Mouse (Mus musculus) midbrain, embryonic 12.5 days (tissue): Measurements from ENCODE around the gene Ppp1r13b. TPM values are rescaled to one million over a fixed set of nuclear protein-coding genes. Genes with fewer than 3 reads are reported as not detected.

ENCODE experiments used
- polyA plus RNA-seq: library from polyadenylated mRNA; unstranded; fragments of >200 nt; fragmentation: Nextera tagmentation; extraction: Ambion mirVana; gene quantifications from 2 replicates; pipeline ENCODE4 v1.2.1, GENCODE M21; 2016

Gene Ppp1r13b
- polyA plus RNA-seq, 1 experiment from 2014 or later = 11.6 TPM

Other genes with a start within 250 kb of the Ppp1r13b start
- 2,376 and 2,635 TPM in 2 replicates for gene Ckb, start 235.8 kb downstream of the Ppp1r13b start, polyA plus RNA-seq
- 11.8 and 13.2 TPM in 2 replicates for gene Trmt61a, start 230.0 kb downstream of the Ppp1r13b start, polyA plus RNA-seq
- gene Bag5, start 194.9 kb downstream of the Ppp1r13b start, polyA plus RNA-seq = 62.0 and 64.0 TPM in 2 replicates
- 52.3 and 57.8 TPM in 2 replicates for gene Apopt1, start 194.8 kb downstream of the Ppp1r13b start, polyA plus RNA-seq
- 382 and 402 TPM in 2 replicates for gene Klc1, start 149.3 kb downstream of the Ppp1r13b start, polyA plus RNA-seq
- gene Xrcc3, start 94.2 kb downstream of the Ppp1r13b start, polyA plus RNA-seq = 7.4 and 7.9 TPM in 2 replicates
- 54.1 and 57.5 TPM in 2 replicates for gene Zfyve21, start 93.9 kb downstream of the Ppp1r13b start, polyA plus RNA-seq
- gene Atp5mpl, start 58.9 kb upstream of the Ppp1r13b start, polyA plus RNA-seq = 589 and 602 TPM in 2 replicates
- 0.76 and 0.79 TPM in 2 replicates for gene Tdrd9, start 63.4 kb upstream of the Ppp1r13b start, polyA plus RNA-seq
- gene Rd3l, start 73.2 kb upstream of the Ppp1r13b start, polyA plus RNA-seq = not detected in 2 replicates
- 0.51 and 0.56 TPM in 2 replicates for gene Aspg, start 198.6 kb upstream of the Ppp1r13b start, polyA plus RNA-seq
- 10.0 and 10.1 TPM in 2 replicates for gene Kif26a, start 238.1 kb upstream of the Ppp1r13b start, polyA plus RNA-seq